Mouse (Mus musculus): ENCODE data around the gene Setdb1. TPM values are rescaled to one million over a fixed set of nuclear protein-coding genes. Genes with fewer than 3 reads are reported as not detected.
A peak's percentile ranks its signal among the peaks of the same experiment; 100 is the strongest.

The Setdb1 gene
- total RNA-seq, 4 experiments from 2014 or later: 22.2 to 38.1 (median 27.8) TPM

DNA sequence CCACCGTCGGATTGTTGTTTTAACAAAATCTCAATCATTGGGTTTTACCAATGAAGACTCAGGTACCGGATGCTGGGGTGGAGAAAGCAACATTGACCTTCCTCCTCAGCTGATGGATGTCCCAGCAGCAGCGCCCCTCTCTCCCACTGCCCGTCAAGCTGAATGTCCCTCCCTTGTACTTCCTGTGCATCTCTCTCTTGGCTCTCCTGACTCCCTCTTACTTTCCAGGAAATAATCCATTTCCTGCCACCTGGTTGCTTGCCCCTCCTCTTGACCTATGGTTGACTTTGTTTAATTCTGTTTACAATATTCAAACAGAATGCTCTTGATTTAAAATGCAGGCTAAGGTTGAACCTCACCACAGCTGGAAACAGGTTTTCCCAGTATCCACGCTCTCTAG is 66.8 kb downstream of the Setdb1 start:
- no peak for DNase-seq

DNA sequence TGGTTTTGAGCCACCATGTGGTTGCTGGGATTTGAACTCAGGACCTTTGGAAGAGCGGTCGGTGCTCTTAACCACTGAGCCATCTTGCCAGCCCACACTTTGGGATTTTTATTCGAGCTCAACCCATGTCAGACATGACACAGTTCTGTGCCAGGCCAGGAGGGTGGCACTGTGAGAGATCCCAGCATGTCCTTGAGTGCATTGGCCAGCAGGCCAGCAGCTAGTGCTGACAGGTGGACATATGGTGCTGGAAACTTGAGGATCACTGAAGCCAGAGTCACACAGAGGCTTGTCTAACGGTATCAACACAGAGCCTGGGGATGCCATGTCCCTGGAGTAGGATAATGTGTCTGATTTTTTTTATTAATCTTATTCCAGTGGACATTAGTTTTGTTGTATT is 67.6 kb downstream of the Setdb1 start:
- DNase-seq: no peak

DNA sequence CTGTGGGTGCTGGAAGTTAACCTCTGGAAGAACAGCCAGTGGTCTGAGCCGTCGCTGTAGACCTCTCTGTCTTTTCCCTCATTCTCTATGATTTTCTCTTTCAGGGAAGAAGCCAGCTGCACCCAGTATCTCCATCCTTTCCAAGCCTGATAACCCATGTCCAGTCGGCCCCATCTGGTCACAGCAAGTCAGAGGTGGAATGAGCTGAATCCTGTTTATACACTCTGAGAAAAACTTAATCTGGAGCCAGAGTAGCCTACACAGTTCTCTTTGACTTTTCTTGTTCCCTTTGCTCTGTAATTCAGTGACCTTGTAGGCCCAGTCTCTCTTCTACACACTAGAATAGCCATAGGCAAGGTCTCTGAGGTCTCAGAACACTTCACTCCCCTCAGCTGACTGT is 69.5 kb downstream of the Setdb1 start:
- DNase-seq: no peak

DNA sequence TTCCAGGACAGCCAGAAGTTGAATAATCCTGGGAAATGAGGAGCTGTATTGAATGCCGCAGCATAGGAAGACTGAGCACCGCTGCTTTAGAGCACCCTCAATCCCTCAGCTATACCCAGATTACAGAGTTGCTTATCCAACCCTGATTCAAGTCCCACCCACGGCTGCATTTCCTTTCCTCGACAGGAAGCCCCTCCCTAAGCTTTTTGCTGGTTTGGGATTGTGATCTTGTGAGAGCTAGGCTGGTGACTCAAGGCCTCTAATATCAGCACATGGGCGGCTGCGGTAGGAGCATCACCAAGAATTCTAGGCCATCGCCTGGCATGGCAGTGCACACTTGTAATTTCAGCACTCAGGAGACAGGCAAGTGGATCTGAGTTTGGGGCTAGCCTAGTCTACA is 70.5 kb downstream of the Setdb1 start:
- no peak for DNase-seq

DNA sequence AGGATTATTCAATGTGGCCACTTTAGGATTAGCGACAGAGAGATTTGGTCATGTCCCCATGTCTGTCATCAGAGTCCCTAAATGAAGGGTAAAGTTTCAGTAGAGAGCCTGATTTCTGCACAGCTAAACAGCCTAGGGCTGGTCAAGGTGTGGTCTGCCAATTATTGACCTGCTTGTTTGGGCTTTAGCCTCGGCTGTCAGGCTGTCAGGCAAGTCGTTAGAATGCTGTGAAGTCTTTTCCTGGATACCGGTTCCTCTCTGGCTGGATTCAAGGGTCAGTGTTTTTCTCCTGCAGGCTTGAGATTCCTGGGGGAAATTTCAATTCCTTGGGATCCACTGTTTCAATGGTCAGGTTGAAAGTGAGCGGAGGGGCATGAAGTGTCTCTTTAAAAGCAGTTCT is 71.0 kb downstream of the Setdb1 start:
- DNase-seq: no peak

DNA sequence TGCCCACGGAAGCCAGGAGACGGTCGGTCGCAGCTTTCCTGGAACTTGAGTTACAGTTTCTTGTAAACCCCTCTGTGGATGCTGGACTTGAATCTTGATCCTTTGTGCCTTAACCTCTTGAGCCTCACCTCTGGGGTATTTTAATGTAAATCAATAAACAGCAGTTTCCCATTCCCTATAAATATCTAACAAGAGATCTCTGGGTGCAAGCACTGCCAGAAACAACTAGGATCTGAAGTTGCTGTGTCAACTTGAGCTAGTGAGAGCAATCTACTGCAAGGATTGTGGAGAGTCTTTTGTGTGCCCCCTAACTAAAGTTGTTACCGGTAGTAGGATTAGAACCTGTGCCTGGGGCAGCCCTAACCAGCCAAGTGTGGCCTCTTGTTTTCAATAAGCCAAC is 71.6 kb downstream of the Setdb1 start:
- DNase-seq: no peak

DNA sequence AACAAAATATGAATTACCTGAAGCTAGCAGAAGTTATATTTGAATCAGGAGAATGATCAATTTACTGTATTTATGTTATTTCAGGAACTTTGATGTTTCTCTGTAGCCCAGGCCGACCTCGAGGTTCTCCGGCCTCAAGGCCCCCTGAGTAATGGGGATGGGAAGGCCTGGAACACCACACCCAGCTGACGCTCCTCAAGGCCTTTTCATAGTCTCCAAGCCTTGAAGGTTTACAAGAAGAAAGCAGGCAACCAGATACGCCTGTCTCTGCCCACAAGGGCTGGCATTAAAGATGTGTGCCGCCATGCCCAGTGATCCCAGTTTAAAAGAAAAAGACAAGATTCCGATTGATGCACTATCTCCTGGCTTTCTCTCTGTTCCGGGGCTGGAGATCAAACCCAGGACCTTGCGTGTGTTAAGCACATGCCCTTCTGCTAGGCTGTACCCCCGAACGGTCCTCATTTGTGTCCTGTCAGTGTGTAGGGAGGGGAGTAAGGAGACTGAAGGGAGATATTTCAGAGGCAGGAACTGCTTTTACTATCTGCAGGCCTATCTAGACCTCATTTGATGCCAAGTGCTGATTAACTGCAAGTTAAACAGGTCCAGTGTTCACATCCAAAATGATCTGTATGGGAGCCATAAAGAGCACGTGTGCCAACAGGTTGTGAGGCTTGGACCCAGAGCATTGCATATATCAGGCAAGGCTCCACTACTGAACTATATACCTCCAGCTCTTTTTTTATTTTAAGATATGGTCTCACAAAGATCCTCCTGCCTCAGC is 72.3 kb downstream of the Setdb1 start:
- peak; percentile 68 for DNase-seq

DNA sequence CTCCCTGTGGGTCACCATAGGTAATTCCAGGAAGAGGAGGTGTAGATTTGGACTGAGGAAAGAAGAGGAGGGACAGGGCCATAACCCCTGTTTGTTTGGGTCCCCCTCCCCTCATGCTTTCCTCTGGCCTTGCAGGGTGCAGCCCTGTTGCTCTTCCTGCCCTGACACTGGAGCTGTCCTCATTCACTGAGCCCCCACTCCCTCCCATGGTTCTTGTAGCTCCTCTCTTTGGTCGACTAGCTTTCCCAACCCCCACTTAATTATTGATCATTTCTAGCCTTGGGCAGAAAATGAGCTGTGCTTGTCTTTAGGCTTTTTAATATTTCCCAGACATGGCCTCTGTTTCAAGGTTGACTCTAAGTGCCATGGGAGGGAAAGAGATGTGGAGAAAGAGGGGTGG is 72.9 kb downstream of the Setdb1 start:
- no peak for DNase-seq

DNA sequence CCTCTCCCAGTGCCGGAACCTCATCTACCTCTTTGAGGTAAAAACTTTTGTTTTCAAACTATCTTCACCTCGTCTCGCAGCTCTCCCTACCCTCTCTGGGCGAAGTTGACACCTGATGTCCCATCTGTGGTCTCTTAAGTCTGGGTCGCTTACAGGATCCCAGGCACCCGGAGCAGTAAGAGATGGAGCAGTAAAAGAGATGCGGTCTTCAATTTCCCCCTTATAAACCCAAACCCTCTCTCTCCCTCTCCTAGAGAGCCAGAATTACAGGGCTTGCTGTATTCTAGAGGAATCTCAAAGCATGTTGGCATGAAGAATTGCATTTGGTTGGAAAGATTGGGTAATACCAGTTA is 73.4 kb downstream of the Setdb1 start:
- no peak for DNase-seq

DNA sequence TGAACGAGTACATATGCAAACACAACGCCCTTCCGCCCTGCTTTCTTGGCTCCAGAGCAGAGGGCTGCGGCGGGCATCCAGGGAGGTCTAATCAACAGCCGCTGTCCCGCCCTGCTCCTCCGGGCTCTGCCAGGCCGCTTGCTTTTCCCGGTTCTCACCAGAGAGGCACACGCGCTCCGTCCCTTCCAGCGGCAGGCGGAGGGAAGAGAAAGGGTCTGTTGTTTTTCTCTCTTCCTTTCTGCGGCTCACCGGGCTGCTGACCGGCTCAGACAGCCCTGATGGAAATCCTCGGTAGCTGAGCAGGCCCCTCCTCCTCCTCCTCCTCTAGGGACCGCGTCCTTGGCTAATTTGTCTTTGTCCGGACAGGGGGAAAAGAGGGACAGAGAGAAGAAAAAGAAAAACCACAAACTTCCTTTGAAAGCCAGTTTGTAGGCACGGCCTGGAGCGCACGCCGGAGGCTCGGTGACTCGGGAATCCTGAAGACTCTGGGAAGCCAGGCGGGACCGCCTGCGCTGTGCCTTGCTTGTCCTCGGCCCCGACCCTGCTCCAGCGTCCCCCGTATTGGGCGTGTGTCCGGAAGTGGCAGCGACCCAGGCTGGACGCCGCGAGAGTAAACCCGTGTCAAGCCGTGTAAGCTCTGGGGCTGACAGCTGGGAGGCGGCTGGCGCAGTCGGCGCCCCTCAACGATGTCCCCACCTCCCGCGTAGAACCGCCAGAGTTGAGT is 74.0 kb downstream of the Setdb1 start:
- DNase-seq: peak; percentile 74

DNA sequence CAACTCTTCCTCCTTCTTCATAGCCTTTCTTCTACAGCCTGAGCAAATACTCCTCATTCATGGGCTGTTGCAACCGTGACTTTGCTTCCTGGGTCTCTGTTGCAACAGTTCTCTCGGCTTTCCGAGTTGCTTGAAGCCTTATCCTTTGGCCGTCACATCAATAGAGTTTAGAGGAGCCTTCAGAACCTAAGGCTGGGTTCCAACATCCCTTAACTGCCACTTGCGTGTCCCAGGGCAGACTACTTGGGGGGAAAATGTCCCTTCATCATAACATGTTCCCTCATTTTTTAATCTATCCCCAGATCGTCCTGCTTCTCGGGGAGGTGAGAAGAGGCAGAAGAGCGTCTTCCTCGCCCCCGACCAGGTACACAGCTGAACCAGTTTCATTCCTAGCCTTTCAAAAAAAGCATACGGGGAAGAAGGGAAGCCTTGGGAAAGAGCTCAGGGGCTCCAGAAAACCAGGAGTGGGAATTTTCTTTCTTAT is 74.6 kb downstream of the Setdb1 start:
- peak; percentile 65 for DNase-seq

DNA sequence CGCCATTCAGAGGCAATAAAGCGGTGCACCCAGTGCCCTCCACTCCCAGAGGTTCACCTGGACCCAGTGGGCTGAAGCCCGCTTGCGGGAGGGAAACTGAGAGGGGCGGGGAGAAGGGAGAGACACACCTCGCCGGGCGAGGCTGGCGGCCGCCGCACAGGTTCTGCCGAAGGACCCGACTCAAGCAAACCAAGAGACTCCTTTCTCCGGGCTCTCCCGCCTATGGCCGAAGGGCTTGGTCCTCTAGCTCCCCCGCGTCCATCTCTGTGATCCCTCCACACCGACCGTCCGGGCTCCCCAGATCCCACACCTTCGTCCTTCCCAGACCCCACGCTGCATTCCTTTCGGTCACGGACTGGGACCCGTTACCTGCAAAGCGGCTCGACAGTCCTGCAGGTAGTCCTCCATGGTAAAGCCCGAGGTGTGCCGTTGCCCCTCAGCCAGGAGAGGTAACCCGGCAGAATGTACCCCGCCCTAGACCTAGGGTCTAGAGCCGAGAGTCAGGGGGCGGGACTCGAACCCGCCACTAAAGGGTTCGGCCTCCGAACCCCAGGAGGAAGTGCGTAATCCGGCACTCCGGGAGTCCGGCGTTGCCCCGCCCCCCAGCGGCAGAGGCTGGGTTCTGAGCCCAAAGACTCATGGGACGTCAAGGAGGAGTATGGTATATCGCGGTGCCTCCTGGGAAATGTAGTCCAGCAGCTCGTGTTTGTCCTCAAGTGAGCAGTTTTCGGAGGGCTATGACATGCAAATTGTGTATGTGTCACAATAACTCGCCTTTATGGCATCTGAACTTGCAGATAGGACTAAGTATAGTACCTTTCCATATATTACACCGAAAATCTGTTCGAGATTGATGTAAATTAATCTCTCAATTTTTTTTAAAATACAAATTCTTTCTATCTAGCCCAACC is 75.5 kb downstream of the Setdb1 start, which contains the start of the genes Mindy1 and Prune1:
Mindy1 (plus strand) TSS at position 130 of the 911 bp plus-strand sequence.
Prune1 (minus strand) TSS at position 861 of the 911 bp plus-strand sequence.
- peak; percentile 98 for DNase-seq

DNA sequence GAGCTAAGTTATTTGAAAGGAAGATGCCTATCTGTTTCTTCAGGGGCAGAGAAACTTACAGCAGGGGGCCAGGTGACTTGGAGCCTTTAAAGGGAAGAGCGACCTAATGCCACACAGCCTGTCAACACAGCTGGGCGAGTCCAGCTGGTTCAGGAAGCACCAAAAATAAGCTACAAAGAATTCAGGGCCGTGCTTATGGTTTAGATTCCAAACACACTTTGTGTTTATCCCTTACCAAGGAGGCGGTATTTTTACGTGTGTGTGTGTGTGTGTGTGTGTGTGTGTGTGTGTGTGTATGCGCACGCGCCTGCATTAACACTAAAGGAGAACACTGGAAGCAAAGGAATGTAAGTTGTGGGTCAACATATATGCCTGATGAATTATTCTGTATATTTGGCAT is 76.3 kb downstream of the Setdb1 start:
- DNase-seq: no peak

DNA sequence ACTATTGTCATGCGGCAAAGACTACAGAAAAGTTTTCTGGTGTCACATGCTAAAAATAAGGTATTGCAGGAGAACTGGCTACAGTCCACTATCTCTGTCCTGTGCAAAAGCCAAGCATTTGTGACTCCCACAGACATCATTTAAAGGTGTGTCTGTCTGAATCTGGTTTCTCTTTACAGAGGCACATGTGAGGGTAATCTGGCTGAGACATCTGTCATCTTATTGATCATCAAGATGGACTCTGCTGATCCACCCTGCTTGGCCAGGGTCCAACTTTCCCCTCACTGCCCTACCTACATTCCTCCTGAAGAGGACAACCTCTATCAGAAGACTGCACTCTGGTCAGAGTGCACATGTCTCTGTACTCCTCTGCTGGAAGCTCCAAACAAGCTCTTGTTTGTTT is 79.9 kb downstream of the Setdb1 start:
- no peak for DNase-seq

DNA sequence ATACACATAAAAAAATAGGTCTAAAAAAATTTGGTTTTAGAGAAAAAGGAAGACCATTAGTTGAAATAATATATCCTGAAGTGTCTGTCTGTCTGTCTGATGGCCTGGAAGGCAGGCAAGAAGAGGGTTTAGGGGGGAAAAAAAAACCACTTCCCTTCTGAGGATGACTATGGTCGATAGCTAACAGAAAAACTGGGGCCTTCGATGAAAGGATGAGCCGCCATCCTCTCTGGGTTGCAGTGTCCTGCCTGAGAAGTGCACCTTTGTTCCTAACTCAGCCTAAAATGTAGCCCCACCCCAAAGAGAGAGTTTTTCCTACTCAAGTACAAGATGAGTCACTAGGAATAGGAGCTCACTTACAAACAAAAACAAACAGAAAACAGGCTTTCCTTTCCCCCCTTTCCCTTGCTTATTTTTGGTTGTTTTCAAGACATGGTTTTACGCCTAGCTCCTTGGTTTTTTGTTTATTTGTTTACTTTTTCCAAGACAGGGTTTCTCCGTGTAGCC is 80.5 kb downstream of the Setdb1 start:
- no peak for DNase-seq

DNA sequence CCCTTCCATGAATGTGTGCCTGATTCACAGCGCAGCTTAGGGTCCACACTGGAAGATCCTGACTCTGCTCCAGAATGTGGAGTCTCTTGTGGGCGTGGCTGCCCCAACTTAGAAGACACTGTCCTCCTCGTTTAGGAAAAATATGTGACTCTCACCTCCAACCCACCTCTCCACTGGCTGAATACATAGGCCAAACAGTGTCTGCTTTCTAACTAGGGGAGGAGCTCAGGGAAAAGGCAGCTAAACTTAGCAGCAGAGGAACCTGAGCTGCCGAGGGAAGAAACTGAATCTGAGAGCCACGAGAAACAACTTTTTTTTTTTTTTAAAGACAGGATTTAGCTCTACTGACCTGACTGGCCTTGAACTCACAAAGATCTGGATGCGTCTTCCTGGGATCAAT is 81.8 kb downstream of the Setdb1 start:
- no peak for DNase-seq

DNA sequence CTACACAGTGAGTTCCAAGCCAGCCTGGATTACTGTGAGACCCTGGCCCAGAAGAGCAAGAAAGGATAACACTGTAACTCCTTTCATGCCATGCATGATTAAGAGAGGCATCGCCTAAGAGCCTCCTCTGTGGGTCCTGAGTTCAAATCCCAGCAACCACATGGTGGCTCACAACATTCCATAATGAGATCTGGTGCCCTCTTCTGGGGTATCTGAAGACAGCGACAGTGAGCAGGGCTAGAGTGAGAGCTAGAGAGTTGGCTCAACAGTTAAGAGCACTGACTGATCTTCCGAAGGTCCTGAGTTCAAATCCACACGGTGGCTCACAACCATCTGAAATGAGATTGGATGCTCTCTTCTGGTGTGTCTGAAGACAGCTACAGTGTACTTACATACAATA is 82.5 kb downstream of the Setdb1 start:
- no peak for DNase-seq

Other genes with a start within 250 kb of the Setdb1 start
- gene Vps72, start 246.2 kb downstream of the Setdb1 start, total RNA-seq (2022): 10 to 100 TPM; 54.8 to 72.9 (median 63.4) TPM
- gene Tmod4, start 232.7 kb downstream of the Setdb1 start, total RNA-seq (2022): 1 to 10 TPM in 1 of 4 experiments, under 1 TPM in 1, not detected in 2; 0.56 to 1.5 TPM
- 10 to 100 TPM; 30.8 to 58.2 (median 43.5) TPM for gene Scnm1, start 223.2 kb downstream of the Setdb1 start, total RNA-seq (2022)
- 10 to 100 TPM in 3 of 4 experiments, 1 to 10 TPM in 1; 8.4 to 11.4 (median 10.4) TPM for gene Lysmd1, start 223.1 kb downstream of the Setdb1 start, total RNA-seq (2022)
- 1 to 10 TPM; 1.8 to 5.0 (median 3.2) TPM for gene Tnfaip8l2, start 214.8 kb downstream of the Setdb1 start, total RNA-seq (2022)
- 10 to 100 TPM in 2 of 4 experiments, 1 to 10 TPM in 2; 4.0 to 13.1 (median 8.0) TPM for gene Sema6c, start 196.7 kb downstream of the Setdb1 start, total RNA-seq (2022)
- gene Gabpb2, start 139.3 kb downstream of the Setdb1 start, total RNA-seq (2022): 10 to 100 TPM; 21.4 to 40.8 (median 28.2) TPM
- gene Cdc42se1, start 128.5 kb downstream of the Setdb1 start, total RNA-seq (2022): 100 to 1,000 TPM in 2 of 4 experiments, 10 to 100 TPM in 2; 81.4 to 119 (median 97.4) TPM
- 1 to 10 TPM; 6.6 to 7.1 (median 6.8) TPM for gene Mllt11, start 125.0 kb downstream of the Setdb1 start, total RNA-seq (2022)
- under 1 TPM in 1 of 4 experiments, not detected in 3; 0.19 TPM for gene Gm128, start 115.6 kb downstream of the Setdb1 start, total RNA-seq (2022)
- under 1 TPM in 1 of 4 experiments, not detected in 3; 0.75 TPM for gene Bnipl, start 106.0 kb downstream of the Setdb1 start, total RNA-seq (2022)
- 100 to 1,000 TPM; 127 to 191 (median 150) TPM for gene Mindy1, start 75.9 kb downstream of the Setdb1 start, total RNA-seq (2022)
- 10 to 100 TPM; 26.8 to 34.8 (median 31.7) TPM for gene Prune1, start 75.1 kb downstream of the Setdb1 start, total RNA-seq (2022)
- gene Anxa9, start 50.0 kb downstream of the Setdb1 start, total RNA-seq (2022): 1 to 10 TPM; 1.9 to 4.2 (median 3.0) TPM
- 100 to 1,000 TPM; 211 to 272 (median 241) TPM for gene Cers2, start 42.4 kb downstream of the Setdb1 start, total RNA-seq (2022)
- gene 4930558C23Rik, start 45.6 kb upstream of the Setdb1 start, total RNA-seq (2022): not detected
- 10 to 100 TPM; 64.5 to 87.3 (median 75.1) TPM for gene Arnt, start 77.2 kb upstream of the Setdb1 start, total RNA-seq (2022)
- gene Ctsk, start 142.1 kb upstream of the Setdb1 start, total RNA-seq (2022): 1 to 10 TPM; 4.6 to 9.3 (median 5.1) TPM
- 100 to 1,000 TPM in 2 of 4 experiments, 10 to 100 TPM in 2; 52.8 to 131 (median 95.6) TPM for gene Ctss, start 169.6 kb upstream of the Setdb1 start, total RNA-seq (2022)
- gene Hormad1, start 202.5 kb upstream of the Setdb1 start, total RNA-seq (2022): not detected
- gene Golph3l, start 231.7 kb upstream of the Setdb1 start, total RNA-seq (2022): 10 to 100 TPM; 53.5 to 63.5 (median 61.5) TPM